Mouse (Mus musculus): Measurements from ENCODE around the gene Arl4a.

DNA sequence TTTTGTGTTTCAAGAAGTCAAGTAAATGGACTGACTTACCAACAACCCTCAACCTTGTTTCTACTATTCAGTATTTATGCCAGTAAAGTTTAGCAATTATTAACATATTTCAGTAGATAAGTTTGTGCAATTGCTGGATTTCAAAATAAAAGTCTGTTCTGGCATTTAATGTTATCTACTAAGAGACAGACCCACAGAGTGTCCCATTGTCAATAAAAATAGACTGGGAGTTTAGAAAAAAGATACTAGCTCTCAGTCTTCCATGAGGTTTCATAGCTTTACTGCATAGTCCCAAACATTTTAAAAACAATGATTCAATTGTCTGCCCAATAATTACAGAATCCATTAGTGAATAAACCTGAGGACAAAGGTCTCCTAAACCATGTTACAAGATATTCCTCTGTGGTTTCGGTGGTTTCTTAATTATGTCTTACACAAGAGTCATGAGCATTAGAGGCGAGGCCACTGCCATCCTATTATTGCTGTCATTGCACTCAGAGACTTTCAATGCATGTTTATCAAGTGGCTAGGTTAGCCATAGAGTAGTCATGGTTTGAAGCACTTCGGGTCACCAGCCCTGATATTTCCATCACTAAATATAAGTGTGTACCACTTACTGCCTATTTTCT, 14.7 kb downstream of the Arl4a start:
- TF ChIP-seq CTCF (IDR thresholded peaks at IDR 0.05; ENCODE audit: control insufficient read depth, insufficient read depth, low read length) (no peak), POLR2A (IDR thresholded peaks at IDR 0.05; ENCODE audit: borderline replicate concordance, control insufficient read depth, low read depth, low read length) (no peak)

Measured in bone marrow, adult 2 months (tissue).